Mouse (Mus musculus): ENCODE results near the gene Arl15. TPM values are rescaled to one million over a fixed set of nuclear protein-coding genes. Genes with fewer than 3 reads are reported as not detected.

Arl15 gene
- total RNA-seq, 2 experiments from 2014 or later, result 4.0 to 4.2 TPM

DNA sequence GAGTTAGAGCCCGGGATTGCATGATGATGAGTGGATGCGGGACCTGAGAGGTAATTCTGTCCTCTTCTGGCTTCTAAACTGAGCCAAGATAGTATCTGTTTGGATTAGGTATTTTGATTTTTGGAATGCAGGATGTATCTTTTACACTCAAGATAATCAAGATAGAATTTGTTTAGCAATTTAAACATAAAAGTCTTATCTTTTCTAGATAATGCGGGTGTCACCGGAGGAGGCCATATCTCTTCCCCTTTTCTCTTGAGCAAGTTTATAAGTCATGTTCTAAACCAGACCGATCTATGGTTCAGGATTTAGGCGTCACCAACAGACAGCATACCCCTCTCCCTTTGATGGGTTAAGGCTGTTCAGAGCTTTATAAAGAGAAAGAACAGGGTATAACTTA, 3.1 kb downstream of the Arl15 start:
- intact Hi-C loops (cut with DNase I), result loop anchor here (5.0 kb wide), 1 partner anchor 55 kb away; no protein-coding TSS in a partner anchor
- no peak for DNase-seq

- intact Hi-C loops (cut with DNase I), result loop anchor here (5.0 kb wide), 1 partner anchor 53 kb away; no protein-coding TSS in a partner anchor
- no peak for DNase-seq
Measured at GRCm38 (mm10) chr13:113799361-113799760, 5.1 kb downstream of the Arl15 start.

- intact Hi-C loops (cut with DNase I), result no loop called here
- no peak for DNase-seq
Measured at GRCm38 (mm10) chr13:113800246-113800645, 5.9 kb downstream of the Arl15 start.

DNA sequence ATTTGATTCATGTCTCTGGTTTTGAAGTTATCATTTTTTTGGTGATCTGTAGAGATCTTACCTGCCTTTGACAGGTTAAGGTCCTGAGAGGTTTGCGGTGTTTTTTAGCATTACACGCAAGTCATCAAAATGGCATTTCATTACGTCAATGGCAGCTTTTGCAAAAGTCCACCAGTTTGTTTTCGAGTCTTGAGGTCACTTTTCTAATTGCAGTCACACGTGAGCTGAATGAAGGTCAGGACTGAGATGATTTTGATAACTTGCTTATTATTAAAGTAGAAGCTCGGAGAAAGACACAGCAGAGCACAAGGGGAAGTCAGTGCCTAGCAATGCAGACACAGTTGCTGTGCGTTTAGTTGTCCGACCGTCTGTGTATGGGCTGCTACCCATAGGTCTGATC, 8.3 kb downstream of the Arl15 start:
- no peak for DNase-seq
- intact Hi-C loops (cut with DNase I), result no loop called here

- intact Hi-C loops (cut with DNase I), result no loop called here
- no peak for DNase-seq
Measured at GRCm38 (mm10) chr13:113811141-113811540, 16.8 kb downstream of the Arl15 start.

DNA sequence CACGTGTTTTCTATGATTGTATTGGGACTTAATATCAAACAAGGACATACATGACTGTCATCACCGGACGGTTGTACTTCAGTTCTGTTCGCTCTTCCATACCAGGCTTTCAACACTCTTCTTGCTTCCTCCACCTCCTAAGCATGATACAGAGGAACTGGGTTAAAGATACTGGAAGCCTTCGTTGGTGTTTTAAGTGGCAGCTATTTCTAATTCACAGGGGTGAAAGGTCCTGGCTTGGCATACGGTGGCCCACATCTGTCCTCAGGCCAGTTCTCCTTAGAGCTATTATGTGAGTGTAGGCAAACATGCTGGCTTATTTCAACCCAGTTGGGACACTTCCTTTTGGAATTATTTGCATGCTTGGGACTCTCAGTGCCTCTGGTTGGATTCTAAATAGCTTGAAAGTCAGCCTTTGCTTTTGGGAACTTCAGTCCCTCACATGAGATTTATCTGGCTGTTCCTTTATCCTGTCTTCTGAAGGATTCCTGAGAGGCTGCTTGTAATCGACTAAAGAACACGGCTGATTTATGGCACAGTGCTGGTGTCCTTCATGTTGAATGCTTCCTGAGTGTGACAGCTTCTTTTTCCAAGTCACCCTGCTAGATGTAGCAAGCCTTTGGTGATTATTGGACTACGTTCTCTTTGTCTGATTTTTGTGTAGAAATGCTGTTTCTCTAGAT, 17.7 kb downstream of the Arl15 start:
- intact Hi-C loops (cut with DNase I), result no loop called here
- no peak for DNase-seq

DNA sequence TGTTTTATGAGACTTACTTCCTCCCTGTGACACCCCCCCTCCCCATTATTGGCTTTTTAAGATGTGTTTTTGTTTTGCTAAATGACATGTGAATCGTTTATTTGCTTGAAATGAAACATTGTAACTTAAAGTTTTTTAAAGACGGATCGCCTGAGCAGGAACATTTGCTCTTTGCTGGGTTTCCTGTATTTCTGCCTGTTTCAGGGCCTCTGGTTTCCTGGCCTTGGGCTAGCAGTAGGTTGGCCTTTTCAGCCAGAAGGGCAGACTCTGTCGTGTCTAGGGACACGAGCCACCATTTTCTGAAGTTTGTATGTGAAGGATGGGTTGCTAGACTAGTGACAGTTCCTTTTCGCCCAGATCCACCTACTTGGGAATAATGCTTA, 18.3 kb downstream of the Arl15 start:
- intact Hi-C loops (cut with DNase I), result no loop called here
- DNase-seq, result no peak

DNA sequence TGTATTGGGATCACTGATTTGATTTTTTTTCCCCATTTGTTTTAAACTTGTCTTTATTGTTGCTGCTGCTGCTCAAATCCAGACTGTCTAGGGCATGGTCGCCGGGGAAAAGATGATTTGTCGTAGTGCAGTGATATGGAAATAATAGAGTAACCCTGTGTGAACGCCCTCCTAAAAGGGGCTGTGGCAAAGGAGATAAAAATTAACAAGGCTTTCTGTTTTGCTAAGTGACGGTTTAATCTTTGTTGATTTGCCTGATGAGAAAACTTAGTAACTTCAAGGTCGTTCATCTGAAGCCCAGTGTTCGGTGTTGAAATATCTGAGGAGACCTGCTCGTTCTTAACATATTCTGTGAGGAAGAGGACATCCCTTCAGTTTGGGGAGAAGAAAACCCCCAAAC, 19.8 kb downstream of the Arl15 start:
- no peak for DNase-seq
- intact Hi-C loops (cut with DNase I), result no loop called here

DNA sequence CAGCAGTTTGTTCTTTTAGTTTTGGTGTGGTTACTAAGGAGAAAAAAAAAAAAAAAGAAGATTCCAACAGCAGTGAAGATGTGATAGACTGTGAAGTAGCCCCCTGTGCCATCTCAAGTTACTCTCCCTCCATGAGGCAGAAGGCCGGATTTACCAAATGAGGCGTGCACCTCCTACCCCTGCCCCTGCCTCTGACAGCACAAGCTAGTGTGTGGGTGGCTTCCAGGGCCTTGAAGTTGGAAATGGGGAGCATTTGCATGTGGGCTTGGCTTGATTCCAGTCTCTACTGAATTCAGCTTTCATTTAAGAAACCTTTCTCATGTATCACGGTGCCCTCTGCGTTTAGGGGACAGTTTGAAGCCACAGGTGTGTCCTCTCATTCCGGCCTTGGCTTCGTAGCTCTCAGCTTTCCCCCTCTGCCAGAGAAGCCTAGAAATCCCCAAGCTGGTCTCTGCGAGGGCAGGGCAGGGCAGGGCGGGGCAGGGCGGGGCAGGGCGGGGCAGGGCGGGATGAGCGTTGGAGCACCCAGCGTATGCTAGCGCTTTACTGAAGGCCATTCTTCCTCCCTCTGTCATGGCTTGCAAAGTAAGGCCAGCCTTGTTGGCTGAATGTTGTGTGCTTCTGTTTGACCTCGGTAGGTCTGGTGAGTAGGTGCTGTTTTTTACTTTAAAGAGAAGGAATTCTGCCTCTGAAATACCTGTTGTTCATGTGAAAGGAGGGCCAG, 21.6 kb downstream of the Arl15 start:
- intact Hi-C loops (cut with DNase I), result no loop called here
- DNase-seq, result no peak

- intact Hi-C loops (cut with DNase I), result no loop called here
- DNase-seq, result no peak
Measured at GRCm38 (mm10) chr13:113816421-113816810, 22.1 kb downstream of the Arl15 start.

DNA sequence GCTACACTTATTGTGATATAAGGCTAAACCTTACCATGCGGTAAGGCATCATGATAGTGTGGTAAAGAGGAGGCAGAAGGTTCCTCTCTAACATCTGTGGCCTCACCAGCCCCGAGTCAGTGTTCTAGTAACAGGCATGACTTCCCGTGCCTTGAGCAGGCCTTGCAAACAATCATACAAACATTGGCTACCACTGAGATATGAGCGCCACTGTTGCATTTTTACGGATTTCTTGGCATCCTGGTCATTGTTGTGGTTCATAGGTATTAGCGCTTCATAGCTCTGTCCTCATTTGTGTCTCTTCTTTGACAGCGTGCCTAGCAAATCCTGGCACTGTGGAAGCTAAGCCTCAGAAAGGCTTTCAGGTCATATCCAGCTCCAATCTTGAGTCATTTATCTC, 24.7 kb downstream of the Arl15 start:
- intact Hi-C loops (cut with DNase I), result no loop called here
- DNase-seq, result no peak

- intact Hi-C loops (cut with DNase I), result no loop called here
- no peak for DNase-seq
Measured at GRCm38 (mm10) chr13:113820176-113820575, 25.9 kb downstream of the Arl15 start.

GRCm38 (mm10) chr13:113821891-113822290, 27.6 kb downstream of the Arl15 start:
- no peak for DNase-seq
- intact Hi-C loops (cut with DNase I), result no loop called here

- intact Hi-C loops (cut with DNase I), result no loop called here
Measured at GRCm38 (mm10) chr13:113824027-113824426, 29.7 kb downstream of the Arl15 start.

GRCm38 (mm10) chr13:113828633-113829032, 34.3 kb downstream of the Arl15 start:
- no peak for DNase-seq
- intact Hi-C loops (cut with DNase I), result no loop called here

More at GRCm38 (mm10) chr13:113824027-113824426, 29.7 kb downstream of the Arl15 start:
- no peak for DNase-seq

DNA sequence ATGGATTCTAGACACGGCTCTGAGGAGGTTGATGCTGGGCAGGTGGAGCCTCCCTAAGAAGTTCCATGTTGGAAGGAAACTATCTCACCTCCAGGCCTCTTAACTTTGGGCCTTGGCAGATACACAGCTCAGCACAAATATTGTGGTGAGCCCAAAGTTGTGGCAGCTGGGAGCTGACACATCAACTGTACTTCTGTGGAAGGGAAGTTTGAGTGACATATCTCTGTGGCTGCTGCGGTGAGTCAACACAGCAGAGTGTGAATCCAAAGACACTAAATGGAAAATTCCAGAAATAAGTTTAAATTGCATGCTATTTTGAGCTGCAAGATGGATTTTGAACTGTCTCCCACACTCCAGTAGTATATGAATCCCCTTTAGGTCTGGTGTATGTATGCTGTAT, 34.8 kb downstream of the Arl15 start:
- intact Hi-C loops (cut with DNase I), result no loop called here
- no peak for DNase-seq

DNA sequence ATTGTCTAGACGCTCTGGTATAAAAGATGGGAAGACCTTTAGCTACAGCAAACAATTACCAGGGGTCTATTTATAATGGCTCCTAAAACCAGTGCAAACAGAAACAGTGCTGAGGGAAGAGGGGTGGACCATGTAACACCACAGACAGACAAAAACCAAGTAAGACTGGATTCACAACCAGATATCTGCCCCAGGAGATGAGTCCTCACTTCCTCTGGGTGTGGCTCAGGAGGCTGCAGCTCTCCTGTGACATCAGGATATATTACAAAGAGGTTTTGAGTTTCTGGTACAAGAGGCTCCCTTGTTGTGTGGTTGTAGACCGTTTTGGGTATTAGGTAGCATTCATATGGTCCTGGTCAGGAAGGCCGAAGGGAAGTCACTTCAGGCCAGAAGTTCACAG, 36.5 kb downstream of the Arl15 start:
- no peak for DNase-seq
- intact Hi-C loops (cut with DNase I), result no loop called here

DNA sequence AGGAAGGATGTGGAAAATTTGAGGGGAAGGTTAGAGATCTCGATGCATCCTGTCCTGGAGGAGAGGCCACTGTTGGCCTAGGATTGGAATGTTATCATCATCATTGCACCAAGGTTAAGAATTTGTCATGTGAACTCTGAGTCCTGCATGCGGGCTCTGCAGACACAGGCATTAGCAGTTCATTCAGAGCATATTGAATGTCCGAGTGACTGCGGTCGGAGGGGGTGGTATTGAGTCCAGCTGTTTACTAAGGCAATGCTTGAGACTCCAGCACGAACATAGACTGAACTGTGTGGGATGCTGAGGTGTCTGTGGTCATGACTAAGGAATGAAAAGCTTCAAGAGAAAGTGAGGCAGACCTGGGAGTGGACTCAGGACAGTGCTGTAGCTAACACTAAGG, 38.6 kb downstream of the Arl15 start:
- intact Hi-C loops (cut with DNase I), result no loop called here

GRCm38 (mm10) chr13:113835921-113836320, 41.6 kb downstream of the Arl15 start:
- DNase-seq, result no peak
- intact Hi-C loops (cut with DNase I), result no loop called here

More for the DNA sequence above, 38.6 kb downstream of the Arl15 start:
- no peak for DNase-seq

- intact Hi-C loops (cut with DNase I), result no loop called here
- DNase-seq, result no peak
Measured at GRCm38 (mm10) chr13:113838601-113839576, 44.6 kb downstream of the Arl15 start.

DNA sequence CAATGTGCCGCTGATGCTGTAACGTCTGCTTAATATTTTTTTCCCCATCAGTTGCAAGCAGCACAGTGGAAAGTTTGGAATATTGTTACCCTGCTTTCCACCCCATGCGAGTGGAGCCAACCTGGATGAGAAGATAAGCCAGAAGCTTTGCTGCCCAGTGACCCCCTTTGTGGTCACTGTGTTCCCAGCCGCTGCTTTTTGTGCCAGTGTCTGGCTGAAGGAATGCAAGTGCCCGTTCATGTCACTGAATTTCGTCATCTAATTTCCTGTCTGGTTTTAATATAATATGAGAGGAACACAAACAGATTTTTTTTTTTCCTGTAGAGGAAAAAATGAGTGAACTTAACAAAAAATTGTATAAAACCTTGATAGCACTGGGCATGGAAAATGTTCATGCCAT, 46.1 kb downstream of the Arl15 start:
- intact Hi-C loops (cut with DNase I), result no loop called here
- DNase-seq, result no peak

All from gastrocnemius, postnatal 36 days (tissue).